Mouse (Mus musculus) urinary bladder, postnatal 10 days (tissue): ENCODE results near the gene Rtcb.

ENCODE experiments used
- DNase-seq: peaks from one replicate; pipeline ENCODE4 v3.0.0; 2022; ENCODE audit warnings: low spot score

Rtcb gene

GRCm38 (mm10) chr10:85957464-85957950, at the start of gene Rtcb:
Rtcb (minus strand) TSS chr10:85957823.
- DNase-seq: peak; percentile 95

GRCm38 (mm10) chr10:86006455-86006854, 48.8 kb upstream of the Rtcb start:
- no peak for DNase-seq

GRCm38 (mm10) chr10:86000447-86000846, 42.8 kb upstream of the Rtcb start:
- DNase-seq: no peak

GRCm38 (mm10) chr10:85994543-85995104, 37.0 kb upstream of the Rtcb start:
- DNase-seq: no peak

GRCm38 (mm10) chr10:85993836-85994235, 36.2 kb upstream of the Rtcb start:
- no peak for DNase-seq

- DNase-seq: no peak
Observed at GRCm38 (mm10) chr10:85992412-85992811, 34.8 kb upstream of the Rtcb start.

- no peak for DNase-seq
Observed at GRCm38 (mm10) chr10:85989412-85990115, 31.9 kb upstream of the Rtcb start.

GRCm38 (mm10) chr10:85972915-85973314, 15.3 kb upstream of the Rtcb start:
- no peak for DNase-seq

GRCm38 (mm10) chr10:85971826-85972225, 14.2 kb upstream of the Rtcb start:
- DNase-seq: no peak

GRCm38 (mm10) chr10:85969894-85970620, 12.4 kb upstream of the Rtcb start:
- no peak for DNase-seq

- DNase-seq: no peak
Observed at GRCm38 (mm10) chr10:85968731-85969130, 11.1 kb upstream of the Rtcb start.

- peak; percentile 40 for DNase-seq
Observed at GRCm38 (mm10) chr10:85968157-85968634, 10.6 kb upstream of the Rtcb start.

GRCm38 (mm10) chr10:85967411-85968156, 10.0 kb upstream of the Rtcb start:
- no peak for DNase-seq

- DNase-seq: no peak
Observed at GRCm38 (mm10) chr10:85966476-85966875, 8.9 kb upstream of the Rtcb start.

- DNase-seq: no peak
Observed at GRCm38 (mm10) chr10:85964316-85964715, 6.7 kb upstream of the Rtcb start.

- DNase-seq: no peak
Observed at GRCm38 (mm10) chr10:85962897-85963296, 5.3 kb upstream of the Rtcb start.

GRCm38 (mm10) chr10:85956871-85957419, 678 bp downstream of the Rtcb start:
- no peak for DNase-seq

- DNase-seq: no peak
Observed at GRCm38 (mm10) chr10:85954429-85954828, 3.2 kb downstream of the Rtcb start.

- DNase-seq: no peak
Observed at GRCm38 (mm10) chr10:85953401-85953800, 4.2 kb downstream of the Rtcb start.

GRCm38 (mm10) chr10:85951765-85952443, 5.7 kb downstream of the Rtcb start:
- no peak for DNase-seq

- DNase-seq: no peak
Observed at GRCm38 (mm10) chr10:85948483-85949196, 9.0 kb downstream of the Rtcb start.
